Mouse (Mus musculus): ENCODE data around the gene Mcfd2. TPM values are rescaled to one million over a fixed set of nuclear protein-coding genes. Genes with fewer than 3 reads are reported as not detected.
"Not testable (repeated sequence)": the region's sequence is repeated elsewhere in the genome, so short reads cannot be mapped to it uniquely, and the experiment has no call there.

Gene Mcfd2
- polyA plus RNA-seq, 1 experiment from 2014 or later = 47.0 TPM

GRCm38 (mm10) chr17:87305065-87305464 lies 39.3 kb upstream of the Mcfd2 start:
- Histone ChIP-seq H3K9me3 (ENCODE audit: control insufficient read depth, low read length) (no peaks in the 10 kb centered on the region), H3K27ac (no peak overlapping the region), H3K4me3 (replicated peaks; ENCODE audit: low read length) (no peak overlapping the region), H3K27me3 (ENCODE audit: control insufficient read depth, insufficient read depth, low read length) (no peaks in the 10 kb centered on the region), H3K9ac (no peak overlapping the region), H3K36me3 (replicated peaks; ENCODE audit: control insufficient read depth, insufficient read depth) (no peaks in the 10 kb centered on the region), H3K4me2 (replicated peaks) (no peak overlapping the region), H3K4me1 (replicated peaks; ENCODE audit: control insufficient read depth, insufficient read depth, low read length) (no peaks in the 10 kb centered on the region)
- no peak for DNase-seq (ENCODE audit: low spot score)
- WGBS = 90% methylated on average over 8 of the region's 8 CpGs
- no peak for ATAC-seq (ENCODE audit: low FRiP score)

GRCm38 (mm10) chr17:87304151-87304894 lies 38.6 kb upstream of the Mcfd2 start:
- Histone ChIP-seq H3K27ac (no peak overlapping the region), H3K36me3 (replicated peaks; ENCODE audit: control insufficient read depth, insufficient read depth) (no peaks in the 10 kb centered on the region), H3K9me3 (ENCODE audit: control insufficient read depth, low read length) (no peaks in the 10 kb centered on the region), H3K9ac (no peak overlapping the region), H3K4me3 (replicated peaks; ENCODE audit: low read length) (no peak overlapping the region), H3K4me1 (replicated peaks; ENCODE audit: control insufficient read depth, insufficient read depth, low read length) (no peaks in the 10 kb centered on the region), H3K27me3 (ENCODE audit: control insufficient read depth, insufficient read depth, low read length) (no peaks in the 10 kb centered on the region), H3K4me2 (replicated peaks) (no peak overlapping the region)
- DNase-seq (ENCODE audit: low spot score) = no peak
- no peak for ATAC-seq (ENCODE audit: low FRiP score)
- 83% methylated on average over 11 of the region's 11 CpGs for WGBS

- WGBS = 85% methylated on average over 13 of the region's 13 CpGs
- no peak for ATAC-seq (ENCODE audit: low FRiP score)
- H3K9ac ChIP-seq = no peak overlapping the region
- H3K4me2 ChIP-seq (replicated peaks) = no peak overlapping the region
- no peak overlapping the region for H3K27ac ChIP-seq
- H3K9me3 ChIP-seq (ENCODE audit: control insufficient read depth, low read length) = no peaks in the 10 kb centered on the region
- no peaks in the 10 kb centered on the region for H3K4me1 ChIP-seq (replicated peaks; ENCODE audit: control insufficient read depth, insufficient read depth, low read length)
- H3K27me3 ChIP-seq (ENCODE audit: control insufficient read depth, insufficient read depth, low read length) = no peaks in the 10 kb centered on the region
- DNase-seq (ENCODE audit: low spot score) = no peak
- no peaks in the 10 kb centered on the region for H3K36me3 ChIP-seq (replicated peaks; ENCODE audit: control insufficient read depth, insufficient read depth)
- H3K4me3 ChIP-seq (replicated peaks; ENCODE audit: low read length) = no peak overlapping the region
Observed at GRCm38 (mm10) chr17:87302014-87302794, 36.5 kb upstream of the Mcfd2 start.

GRCm38 (mm10) chr17:87301607-87302006 lies 35.9 kb upstream of the Mcfd2 start:
- H3K9me3 ChIP-seq (ENCODE audit: control insufficient read depth, low read length); H3K4me1 ChIP-seq (replicated peaks; ENCODE audit: control insufficient read depth, insufficient read depth, low read length); H3K4me2 ChIP-seq (replicated peaks); H3K4me3 ChIP-seq (replicated peaks; ENCODE audit: low read length); ATAC-seq (ENCODE audit: low FRiP score); DNase-seq (ENCODE audit: low spot score); H3K9ac ChIP-seq; H3K36me3 ChIP-seq (replicated peaks; ENCODE audit: control insufficient read depth, insufficient read depth); H3K27ac ChIP-seq; H3K27me3 ChIP-seq (ENCODE audit: control insufficient read depth, insufficient read depth, low read length): not testable (repeated sequence)
- WGBS = 87% methylated on average over 8 of the region's 9 CpGs

GRCm38 (mm10) chr17:87300340-87300739 lies 34.6 kb upstream of the Mcfd2 start:
- no peak for ATAC-seq (ENCODE audit: low FRiP score)
- H3K9ac ChIP-seq = no peak overlapping the region
- H3K9me3 ChIP-seq (ENCODE audit: control insufficient read depth, low read length) = no peaks in the 10 kb centered on the region
- no peaks in the 10 kb centered on the region for H3K36me3 ChIP-seq (replicated peaks; ENCODE audit: control insufficient read depth, insufficient read depth)
- H3K4me2 ChIP-seq (replicated peaks) = no peak overlapping the region
- no peaks in the 10 kb centered on the region for H3K27me3 ChIP-seq (ENCODE audit: control insufficient read depth, insufficient read depth, low read length)
- no peak overlapping the region for H3K4me3 ChIP-seq (replicated peaks; ENCODE audit: low read length)
- H3K4me1 ChIP-seq (replicated peaks; ENCODE audit: control insufficient read depth, insufficient read depth, low read length) = no peaks in the 10 kb centered on the region
- no peak overlapping the region for H3K27ac ChIP-seq
- no peak for DNase-seq (ENCODE audit: low spot score)
- WGBS = 85% methylated on average over 10 of the region's 10 CpGs

GRCm38 (mm10) chr17:87298944-87299343 lies 33.2 kb upstream of the Mcfd2 start:
- no peaks in the 10 kb centered on the region for H3K36me3 ChIP-seq (replicated peaks; ENCODE audit: control insufficient read depth, insufficient read depth)
- H3K27me3 ChIP-seq (ENCODE audit: control insufficient read depth, insufficient read depth, low read length) = no peaks in the 10 kb centered on the region
- H3K9me3 ChIP-seq (ENCODE audit: control insufficient read depth, low read length) = no peaks in the 10 kb centered on the region
- H3K27ac ChIP-seq = no peak overlapping the region
- WGBS = 82% methylated on average over 6 of the region's 6 CpGs
- no peak overlapping the region for H3K4me2 ChIP-seq (replicated peaks)
- ATAC-seq (ENCODE audit: low FRiP score) (no peak), DNase-seq (ENCODE audit: low spot score) (no peak)
- no peak overlapping the region for H3K4me3 ChIP-seq (replicated peaks; ENCODE audit: low read length)
- no peak overlapping the region for H3K9ac ChIP-seq
- no peaks in the 10 kb centered on the region for H3K4me1 ChIP-seq (replicated peaks; ENCODE audit: control insufficient read depth, insufficient read depth, low read length)

GRCm38 (mm10) chr17:87296701-87297100 lies 31.0 kb upstream of the Mcfd2 start:
- DNase-seq (ENCODE audit: low spot score); H3K4me3 ChIP-seq (replicated peaks; ENCODE audit: low read length); H3K9me3 ChIP-seq (ENCODE audit: control insufficient read depth, low read length); H3K27ac ChIP-seq; H3K9ac ChIP-seq; H3K27me3 ChIP-seq (ENCODE audit: control insufficient read depth, insufficient read depth, low read length); ATAC-seq (ENCODE audit: low FRiP score); H3K4me1 ChIP-seq (replicated peaks; ENCODE audit: control insufficient read depth, insufficient read depth, low read length); H3K36me3 ChIP-seq (replicated peaks; ENCODE audit: control insufficient read depth, insufficient read depth); H3K4me2 ChIP-seq (replicated peaks): not testable (repeated sequence)
- WGBS = 92% methylated on average over 1 of the region's 1 CpGs

GRCm38 (mm10) chr17:87295738-87296137 lies 30.0 kb upstream of the Mcfd2 start:
- Histone ChIP-seq H3K9me3 (ENCODE audit: control insufficient read depth, low read length) (no peaks in the 10 kb centered on the region), H3K27ac (no peak overlapping the region), H3K4me2 (replicated peaks) (no peak overlapping the region), H3K36me3 (replicated peaks; ENCODE audit: control insufficient read depth, insufficient read depth) (no peaks in the 10 kb centered on the region), H3K4me1 (replicated peaks; ENCODE audit: control insufficient read depth, insufficient read depth, low read length) (no peaks in the 10 kb centered on the region), H3K27me3 (ENCODE audit: control insufficient read depth, insufficient read depth, low read length) (no peaks in the 10 kb centered on the region), H3K4me3 (replicated peaks; ENCODE audit: low read length) (no peak overlapping the region), H3K9ac (no peak overlapping the region)
- 89% methylated on average over 7 of the region's 7 CpGs for WGBS
- no peak for DNase-seq (ENCODE audit: low spot score)
- ATAC-seq (ENCODE audit: low FRiP score) = no peak

GRCm38 (mm10) chr17:87293125-87293524 lies 27.4 kb upstream of the Mcfd2 start:
- Histone ChIP-seq H3K4me3 (replicated peaks; ENCODE audit: low read length) (no peak overlapping the region), H3K9ac (no peak overlapping the region), H3K36me3 (replicated peaks; ENCODE audit: control insufficient read depth, insufficient read depth) (no peaks in the 10 kb centered on the region), H3K27me3 (ENCODE audit: control insufficient read depth, insufficient read depth, low read length) (peaks cover 5% of the 10 kb centered on the region; the same call in 1 of the 2 replicates), H3K9me3 (ENCODE audit: control insufficient read depth, low read length) (no peaks in the 10 kb centered on the region), H3K4me1 (replicated peaks; ENCODE audit: control insufficient read depth, insufficient read depth, low read length) (no peaks in the 10 kb centered on the region), H3K27ac (no peak overlapping the region), H3K4me2 (replicated peaks) (no peak overlapping the region)
- WGBS = 92% methylated on average over 5 of the region's 5 CpGs
- DNase-seq (ENCODE audit: low spot score) (no peak), ATAC-seq (ENCODE audit: low FRiP score) (no peak)

All from hindbrain, embryonic 14.5 days (tissue).